Mouse (Mus musculus) neural tube, embryonic 14.5 days (tissue): ENCODE measurements around the gene Med31. TPM values are rescaled to one million over a fixed set of nuclear protein-coding genes. Genes with fewer than 3 reads are reported as not detected.
A peak's percentile ranks its signal among the peaks of the same experiment; 100 is the strongest.

Experiments used
- ATAC-seq: fragments of 200-750 bp; cut with Nextera tagmentation; 2 replicates; pipeline ENCODE4 v1.8.0; 2017; ENCODE audit warnings: low read depth, mild to moderate bottlenecking, moderate TSS enrichment, moderate library complexity
- H3K27ac ChIP-seq: fragments of 300-500 bp; sonication (generic); 2 replicates; pipeline ENCODE4 v1.5.1; 2014; ENCODE audit warnings: low read depth, mild to moderate bottlenecking, control low read depth, low read length, moderate library complexity, mixed read lengths
- H3K27me3 ChIP-seq: fragments of 300-500 bp; sonication (generic); 2 replicates; pipeline ENCODE4 v1.6.1; 2014; ENCODE audit warnings: low read length; ENCODE audit not compliant: control insufficient read depth, insufficient read depth
- H3K36me3 ChIP-seq: fragments of 300-500 bp; sonication (generic); 2 replicates; pipeline ENCODE4 v1.6.1; 2014; ENCODE audit warnings: low read length, mixed read lengths; ENCODE audit not compliant: control insufficient read depth, insufficient read depth
- H3K4me1 ChIP-seq: fragments of 300-500 bp; sonication (generic); 2 replicates; pipeline ENCODE4 v1.6.1; 2014; ENCODE audit warnings: low read length; ENCODE audit not compliant: control insufficient read depth, insufficient read depth
- H3K4me2 ChIP-seq: fragments of 300-500 bp; sonication (generic); 2 replicates; pipeline ENCODE4 v1.6.1; 2014; ENCODE audit warnings: mild to moderate bottlenecking, low read depth, low read length, control low read depth
- H3K4me3 ChIP-seq: fragments of 300-500 bp; sonication (generic); 2 replicates; pipeline ENCODE4 v1.5.1; 2014; ENCODE audit warnings: low read depth, low read length, control low read depth, mixed read lengths
- H3K9ac ChIP-seq: fragments of 300-500 bp; sonication (generic); replicated peaks from 2 replicates; pipeline ENCODE4 v1.6.1; 2014; ENCODE audit warnings: low read depth, mild to moderate bottlenecking, control low read depth, low read length, mixed read lengths
- H3K9me3 ChIP-seq: fragments of 300-500 bp; sonication (generic); 2 replicates; pipeline ENCODE4 v1.6.1; 2016; ENCODE audit warnings: low read length; ENCODE audit not compliant: control insufficient read depth
- WGBS: fragments of 180-500 bp; shearing (Covaris S2); extraction: QIAGEN DNeasy Blood & Tissue Kit; methylation state at CpG from one replicate; pipeline ENCODE4 v1.1.7; 2014; 5-methylcytosine and 5-hydroxymethylcytosine counted together
- polyA plus RNA-seq: library from polyadenylated mRNA; unstranded; fragments of >200 nt; fragmentation: Nextera tagmentation; extraction: Ambion mirVana; gene quantifications from 2 replicates; pipeline ENCODE4 v1.2.1, GENCODE M21; 2014

Gene Med31
- 54.9 and 55.6 TPM in 2 replicates for polyA plus RNA-seq

GRCm38 (mm10) chr11:72215410-72215797 lies at the start of gene Med31:
Med31 (minus strand) TSS chr11:72215592.
- peak within 1 kb of the TSS; percentile 90 for H3K27ac ChIP-seq
- peak within 1 kb of the TSS; percentile 80 for H3K4me3 ChIP-seq
- H3K36me3 ChIP-seq, result peaks cover 15% of the 10 kb centered on the region
- H3K9me3 ChIP-seq, result no peaks in the 10 kb centered on the region
- H3K9ac ChIP-seq, result peak within 1 kb of the TSS; percentile 70
- peak within 1 kb of the TSS; percentile 76 for H3K4me2 ChIP-seq
- WGBS, result 3% methylated on average over 29 of the region's 29 CpGs
- peaks cover 16% of the 10 kb centered on the region; the same call in 1 of the 2 replicates for H3K4me1 ChIP-seq
- no peaks in the 10 kb centered on the region for H3K27me3 ChIP-seq
- ATAC-seq, result peak; percentile 88

DNA sequence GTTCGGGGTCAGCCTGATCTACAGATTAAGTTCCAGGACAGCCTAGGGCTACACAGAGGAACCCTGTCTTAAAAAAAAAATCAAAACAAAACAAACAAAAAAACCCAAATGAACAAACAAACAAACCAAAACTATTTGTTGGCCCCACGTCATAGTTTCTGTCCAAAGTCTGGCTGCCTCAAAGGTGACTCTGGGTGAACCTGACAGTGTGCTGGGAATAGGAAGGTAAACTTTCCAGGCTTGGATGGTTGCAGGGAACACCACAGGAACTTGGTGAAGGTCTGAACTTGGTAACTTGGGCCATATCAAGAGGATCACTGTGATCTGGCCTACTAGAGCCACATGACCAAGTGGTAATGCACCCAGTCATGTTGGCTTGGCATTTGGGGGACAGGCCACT lies 41.0 kb upstream of the Med31 start:
- H3K9me3 ChIP-seq, result no peaks in the 10 kb centered on the region
- no peak overlapping the region for H3K27ac ChIP-seq
- 90% methylated on average over 2 of the region's 2 CpGs for WGBS
- H3K4me2 ChIP-seq, result no peak overlapping the region
- no peak overlapping the region for H3K4me3 ChIP-seq
- ATAC-seq, result no peak
- no peak overlapping the region for H3K9ac ChIP-seq
- no peaks in the 10 kb centered on the region for H3K36me3 ChIP-seq
- H3K27me3 ChIP-seq, result no peaks in the 10 kb centered on the region
- no peaks in the 10 kb centered on the region for H3K4me1 ChIP-seq

GRCm38 (mm10) chr11:72255629-72256028 lies 40.2 kb upstream of the Med31 start:
- ATAC-seq, result no peak
- Histone ChIP-seq H3K27me3 (no peaks in the 10 kb centered on the region), H3K27ac (no peak overlapping the region), H3K9ac (no peak overlapping the region), H3K9me3 (no peaks in the 10 kb centered on the region), H3K4me1 (no peaks in the 10 kb centered on the region), H3K36me3 (no peaks in the 10 kb centered on the region), H3K4me2 (no peak overlapping the region), H3K4me3 (no peak overlapping the region)
- WGBS, result 95% methylated on average over 4 of the region's 4 CpGs

GRCm38 (mm10) chr11:72245196-72245753 lies 29.9 kb upstream of the Med31 start:
- H3K27me3 ChIP-seq, result no peaks in the 10 kb centered on the region
- H3K4me1 ChIP-seq, result no peaks in the 10 kb centered on the region
- no peaks in the 10 kb centered on the region for H3K36me3 ChIP-seq
- WGBS, result 83% methylated on average over 8 of the region's 8 CpGs
- ATAC-seq, result no peak
- H3K4me2 ChIP-seq, result no peak overlapping the region
- no peak overlapping the region for H3K9ac ChIP-seq
- no peaks in the 10 kb centered on the region for H3K9me3 ChIP-seq
- H3K4me3 ChIP-seq, result no peak overlapping the region
- no peak overlapping the region for H3K27ac ChIP-seq

GRCm38 (mm10) chr11:72240062-72240860 lies 24.9 kb upstream of the Med31 start:
- H3K27me3 ChIP-seq, result no peaks in the 10 kb centered on the region
- H3K36me3 ChIP-seq, result no peaks in the 10 kb centered on the region
- 80% methylated on average over 4 of the region's 4 CpGs for WGBS
- H3K4me3 ChIP-seq, result no peak overlapping the region
- H3K27ac ChIP-seq, result no peak overlapping the region
- no peaks in the 10 kb centered on the region for H3K9me3 ChIP-seq
- H3K4me1 ChIP-seq, result no peaks in the 10 kb centered on the region
- no peak overlapping the region for H3K4me2 ChIP-seq
- no peak for ATAC-seq
- H3K9ac ChIP-seq, result no peak overlapping the region

- H3K27ac ChIP-seq, result no peak overlapping the region
- no peak for ATAC-seq
- no peak overlapping the region for H3K4me2 ChIP-seq
- 65% methylated on average over 5 of the region's 5 CpGs for WGBS
- no peaks in the 10 kb centered on the region for H3K27me3 ChIP-seq
- no peaks in the 10 kb centered on the region for H3K36me3 ChIP-seq
- no peaks in the 10 kb centered on the region for H3K9me3 ChIP-seq
- no peak overlapping the region for H3K9ac ChIP-seq
- no peaks in the 10 kb centered on the region for H3K4me1 ChIP-seq
- no peak overlapping the region for H3K4me3 ChIP-seq
These were observed 18.6 kb upstream of the Med31 start for GRCm38 (mm10) chr11:72234013-72234412.

DNA sequence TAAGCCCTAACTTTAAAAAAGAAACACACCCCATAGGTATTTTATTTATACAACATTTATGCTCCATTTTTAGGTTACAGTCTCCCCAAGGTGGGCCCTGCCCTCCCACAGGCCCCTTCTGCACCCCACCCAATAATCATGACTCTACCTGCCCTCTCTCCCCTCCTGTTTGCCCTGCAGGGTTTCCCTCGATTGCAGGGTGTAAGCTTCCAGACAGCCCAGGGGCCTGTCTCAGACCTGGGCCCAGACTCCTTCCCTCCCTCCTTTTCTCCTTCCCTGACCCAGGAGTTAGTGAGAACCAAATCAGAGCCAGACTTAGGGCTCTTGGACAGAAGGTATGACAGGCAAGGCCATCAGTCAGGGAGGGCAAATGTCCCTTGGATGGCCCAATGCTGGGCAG lies 17.6 kb upstream of the Med31 start:
- Histone ChIP-seq H3K9ac (no peak overlapping the region), H3K27me3 (no peaks in the 10 kb centered on the region), H3K4me1 (no peaks in the 10 kb centered on the region), H3K36me3 (no peaks in the 10 kb centered on the region), H3K9me3 (no peaks in the 10 kb centered on the region), H3K27ac (no peak overlapping the region), H3K4me3 (no peak overlapping the region), H3K4me2 (no peak overlapping the region)
- 67% methylated on average over 1 of the region's 1 CpGs for WGBS
- no peak for ATAC-seq

- ATAC-seq, result no peak
- no peaks in the 10 kb centered on the region for H3K9me3 ChIP-seq
- no peak overlapping the region for H3K9ac ChIP-seq
- H3K4me2 ChIP-seq, result no peak overlapping the region
- H3K27ac ChIP-seq, result no peak overlapping the region
- H3K27me3 ChIP-seq, result no peaks in the 10 kb centered on the region
- H3K36me3 ChIP-seq, result no peaks in the 10 kb centered on the region
- H3K4me1 ChIP-seq, result no peaks in the 10 kb centered on the region
- WGBS, result 82% methylated on average over 7 of the region's 7 CpGs
- no peak overlapping the region for H3K4me3 ChIP-seq
These were observed 16.7 kb upstream of the Med31 start for GRCm38 (mm10) chr11:72232068-72232467.

- no peaks in the 10 kb centered on the region for H3K27me3 ChIP-seq
- ATAC-seq, result no peak
- 98% methylated on average over 4 of the region's 4 CpGs for WGBS
These were observed 13.1 kb upstream of the Med31 start for GRCm38 (mm10) chr11:72228513-72228912.

More at GRCm38 (mm10) chr11:72228513-72228912, 13.1 kb upstream of the Med31 start:
- Histone ChIP-seq H3K36me3 (no peaks in the 10 kb centered on the region), H3K4me3 (no peak overlapping the region), H3K27ac (no peak overlapping the region), H3K9me3 (no peaks in the 10 kb centered on the region), H3K9ac (no peak overlapping the region), H3K4me1 (peaks cover 4% of the 10 kb centered on the region; the same call in 1 of the 2 replicates), H3K4me2 (no peak overlapping the region)
